ENCODE assay signal across 17 mouse cellular contexts in the genomic region with DNA sequence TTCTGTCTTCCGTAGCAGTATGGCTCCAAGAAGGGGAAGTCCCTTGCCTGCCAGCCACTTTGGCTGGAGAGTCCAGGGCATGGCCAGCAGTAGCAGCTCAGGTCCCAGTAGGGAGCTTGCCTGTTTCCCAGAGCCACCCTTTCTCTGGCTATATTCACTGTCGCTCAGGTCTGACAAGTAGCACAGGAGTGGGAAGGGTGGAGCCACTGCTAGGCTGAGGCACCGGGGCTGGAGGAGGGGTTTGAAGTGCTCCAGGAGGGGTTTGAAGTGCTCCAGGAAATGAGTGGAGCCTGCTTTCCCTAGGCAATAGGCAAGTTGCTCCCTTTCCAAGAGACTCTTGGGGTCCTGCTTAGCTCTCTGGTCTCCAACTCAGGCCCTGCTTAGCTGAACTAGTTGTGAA. TPM values are rescaled to one million over a fixed set of nuclear protein-coding genes. Genes with fewer than 3 reads are reported as not detected.
DNase-seq lines count a peak whose midpoint lies in the region; ATAC-seq and TF ChIP-seq lines count a peak whose summit lies in the region.
"Had no signal": no experiment of that assay in that cellular context is flagged by ENCODE, and none has a peak within 500 bp of the region (broad histone marks: within the 10 kb centered on the region; RNA-seq: fewer than 3 reads in every experiment).

A gene (minus strand): TSS at position 190 of the 400 bp plus-strand sequence.

- H3K4me2 ChIP-seq in lung, embryonic 14.5 days: no peak within 1 kb of the TSS
- H3K4me2 ChIP-seq: hindbrain, embryonic 12.5 days; limb, embryonic 13.5 days; liver, embryonic 15.5 days had no signal

- no peak for DNase-seq in heart, embryonic 10.5 days (ENCODE audit: low spot score)
- DNase-seq in heart, adult 8-10 months (ENCODE audit: low spot score): no peak
- peak; percentile 67 for DNase-seq in ZHBTc4 (ENCODE audit: low read depth, low spot score)
- DNase-seq in lung, embryonic 14.5 days: peak; percentile 34
- peak; percentile 54 to 77 for DNase-seq in lung, postnatal 4 days
- DNase-seq in layer of hippocampus, postnatal 14 days (ENCODE audit: low spot score in 2 of 2): no peak
- DNase-seq in frontal cortex, adult 2 months (ENCODE audit: extremely low spot score in 1 of 2, low spot score in 1 of 2): no peak
- DNase-seq: gastrocnemius, postnatal 25 days; heart, postnatal 10 days; kidney, adult 11 months; kidney, postnatal 10 days had no signal

- peaks cover 4% of the 10 kb centered on the region for H3K4me1 ChIP-seq in heart, embryonic 10.5 days
- H3K4me1 ChIP-seq in lung, embryonic 14.5 days (ENCODE audit: insufficient read depth): no peaks in the 10 kb centered on the region
- H3K4me1 ChIP-seq: hindbrain, embryonic 12.5 days; limb, embryonic 13.5 days; liver, embryonic 15.5 days had no signal

- no peaks in the 10 kb centered on the region for H3K9me3 ChIP-seq in heart, embryonic 10.5 days
- no peaks in the 10 kb centered on the region for H3K9me3 ChIP-seq in lung, embryonic 14.5 days (ENCODE audit: low read depth, low read length)
- H3K9me3 ChIP-seq: hindbrain, embryonic 12.5 days; limb, embryonic 13.5 days; liver, embryonic 15.5 days had no signal

- WGBS in heart, embryonic 10.5 days: 43% methylated on average over 3 of the region's 3 CpGs
- WGBS in lung, embryonic 14.5 days: 43% methylated on average over 3 of the region's 3 CpGs

- TF ChIP-seq CTCF in lung, embryonic 14.5 days (IDR thresholded peaks at IDR 0.05; ENCODE audit: low read depth): no peak

- H3K27me3 ChIP-seq in heart, embryonic 10.5 days (ENCODE audit: insufficient read depth, poor library complexity, severe bottlenecking): no peaks in the 10 kb centered on the region
- H3K27me3 ChIP-seq in lung, embryonic 14.5 days (ENCODE audit: insufficient read depth, low read length): no peaks in the 10 kb centered on the region
- H3K27me3 ChIP-seq: hindbrain, embryonic 12.5 days; limb, embryonic 13.5 days; liver, embryonic 15.5 days had no signal

- no peak within 1 kb of the TSS for H3K9ac ChIP-seq in lung, embryonic 14.5 days
- H3K9ac ChIP-seq: hindbrain, embryonic 12.5 days; limb, embryonic 13.5 days; liver, embryonic 15.5 days had no signal

- no peak within 1 kb of the TSS for H3K4me3 ChIP-seq in heart, embryonic 10.5 days
- no peak within 1 kb of the TSS for H3K4me3 ChIP-seq in lung, embryonic 14.5 days (ENCODE audit: low read depth, low read length)
- H3K4me3 ChIP-seq: hindbrain, embryonic 12.5 days; limb, embryonic 13.5 days; liver, embryonic 15.5 days had no signal

- H3K27ac ChIP-seq in heart, embryonic 10.5 days: 0 out of 2 replicates have a peak within 1 kb of the TSS, but pooled peaks have one; percentile 36
- no peak within 1 kb of the TSS for H3K27ac ChIP-seq in lung, embryonic 14.5 days (ENCODE audit: low read depth)
- H3K27ac ChIP-seq: hindbrain, embryonic 12.5 days; limb, embryonic 13.5 days; liver, embryonic 15.5 days had no signal

- ATAC-seq in lung, embryonic 14.5 days (ENCODE audit: insufficient read depth): peak; percentile 63; the same call in 1 of the 2 replicates
- ATAC-seq: activated CD4-positive, CD25-positive, alpha-beta regulatory T cell, adult 4 months had no signal

- peaks cover 28% of the 10 kb centered on the region for H3K36me3 ChIP-seq in heart, embryonic 10.5 days
- peaks cover 26% of the 10 kb centered on the region for H3K36me3 ChIP-seq in lung, embryonic 14.5 days (ENCODE audit: insufficient read depth)

RNA-seq across cellular contexts. Expression of the gene that starts here (rescaled TPM):
- 0.05 TPM in 1 of 2 replicates, not detected in the other for polyA plus RNA-seq in heart, embryonic 10.5 days (2016; fragmentation: Nextera tagmentation; extraction: Ambion mirVana)
- total RNA-seq in heart, adult 8-10 months (2022): under 1 TPM in 1 of 4 experiments, not detected in 3; 0.14 TPM
- polyA plus RNA-seq in lung, embryonic 14.5 days (2014; fragmentation: Nextera tagmentation; extraction: Ambion mirVana): 0.11 and 0.12 TPM in 2 replicates
- under 1 TPM in 1 of 2 experiments, not detected in 1; 0.17 TPM for total RNA-seq in layer of hippocampus, postnatal 14 days (2021)
- 0.06 and 0.36 TPM in 2 replicates for polyA plus RNA-seq in frontal cortex, adult 2 months (2012; rRNA removed)
- total RNA-seq: gastrocnemius, postnatal 25 days; heart, postnatal 10 days had no signal
- polyA plus RNA-seq: forebrain, embryonic 11.5 days; liver, embryonic 15.5 days; midbrain, postnatal 0 days had no signal

Comparison
In these comparisons a context has a peak if more than half of its experiments do, and no peak if none do; other contexts are left out.
1. Peak in DNase-seq and ATAC-seq in lung, embryonic 14.5 days; RNA of the gene not detected or under 1 TPM.
2. DNase-seq: peak in ZHBTc4 (single experiment) and lung, postnatal 4 days (2 of 2); none in heart, embryonic 10.5 days (single experiment), heart, adult 8-10 months (single experiment), layer of hippocampus, postnatal 14 days (0 of 2) and frontal cortex, adult 2 months (0 of 2).